Mouse (Mus musculus) thymus, adult 2 months (tissue): ENCODE data around the gene Vgll4. TPM values are rescaled to one million over a fixed set of nuclear protein-coding genes. Genes with fewer than 3 reads are reported as not detected.
A peak's percentile ranks its signal among the peaks of the same experiment; 100 is the strongest.
"Not testable (repeated sequence)": the region's sequence is repeated elsewhere in the genome, so short reads cannot be mapped to it uniquely, and the experiment has no call there.

Experiments
- DNase-seq: peaks from one replicate; pipeline ENCODE4 v3.0.0; 2021
- H3K27ac ChIP-seq: fragments of 200-500 bp; 2 replicates; pipeline ENCODE4 v1.5.1; 2012; ENCODE audit warnings: low read length, control low read depth; ENCODE audit not compliant: control insufficient read depth, insufficient read depth
- H3K27me3 ChIP-seq: fragments of 200-500 bp; 2 replicates; pipeline ENCODE4 v1.6.1; 2012; ENCODE audit warnings: mild to moderate bottlenecking, low read length, moderate library complexity, mixed read lengths; ENCODE audit not compliant: control insufficient read depth, insufficient read depth
- H3K36me3 ChIP-seq: fragments of 200-500 bp; 2 replicates; pipeline ENCODE4 v1.6.1; 2012; ENCODE audit warnings: mild to moderate bottlenecking, low read length, moderate library complexity; ENCODE audit not compliant: control insufficient read depth, insufficient read depth
- H3K4me1 ChIP-seq: fragments of 200-500 bp; replicated peaks from 2 replicates; pipeline ENCODE4 v1.6.1; 2012; ENCODE audit warnings: low read length; ENCODE audit not compliant: control insufficient read depth, insufficient read depth
- H3K4me3 ChIP-seq: fragments of 200-500 bp; 2 replicates; pipeline ENCODE4 v1.5.1; 2012; ENCODE audit warnings: mild to moderate bottlenecking, low read length, control low read depth, moderate library complexity; ENCODE audit not compliant: control insufficient read depth, insufficient read depth
- CTCF ChIP-seq: fragments of 200-500 bp; IDR thresholded peaks from 2 replicates; pipeline ENCODE4 v1.5.1; 2012; ENCODE audit warnings: mild to moderate bottlenecking, control low read depth, low read length, moderate library complexity, borderline replicate concordance; ENCODE audit not compliant: control insufficient read depth, poor library complexity, insufficient read depth; ENCODE audit errors: extremely low read depth
- POLR2A ChIP-seq: fragments of 200-500 bp; IDR thresholded peaks from 2 replicates; pipeline ENCODE4 v1.6.1; 2012; ENCODE audit warnings: mild to moderate bottlenecking, low read length, control low read depth, moderate library complexity; ENCODE audit not compliant: control insufficient read depth, poor library complexity, insufficient read depth; ENCODE audit errors: extremely low read depth
- WGBS: fragments of 180-500 bp; shearing (Covaris S2); methylation state at CpG from one replicate; pipeline ENCODE4 v1.1.7; 2018; 5-methylcytosine and 5-hydroxymethylcytosine counted together
- polyA plus RNA-seq: library from polyadenylated mRNA; depleted of rRNA; stranded (reverse); fragments of >200 nt; gene quantifications from 2 replicates; pipeline ENCODE4 v1.2.3, GENCODE M21; 2012

The Vgll4 gene
- polyA plus RNA-seq, 1 experiment = 107 TPM

GRCm38 (mm10) chr6:114929346-114929745 lies 40.4 kb downstream of the Vgll4 start:
- H3K4me3 ChIP-seq = no peak overlapping the region
- peak overlapping the region; percentile 17; the same call in 1 of the 2 replicates for H3K27ac ChIP-seq
- peaks cover 22% of the 10 kb centered on the region for H3K4me1 ChIP-seq
- TF ChIP-seq POLR2A (no peak), CTCF (no peak)
- no peaks in the 10 kb centered on the region for H3K36me3 ChIP-seq
- no peaks in the 10 kb centered on the region for H3K27me3 ChIP-seq
- no peak for DNase-seq

GRCm38 (mm10) chr6:114928462-114928861 lies 41.3 kb downstream of the Vgll4 start:
- peak; percentile 77 for DNase-seq
- WGBS = 10% methylated on average over 4 of the region's 4 CpGs
- Histone ChIP-seq H3K27me3 (no peaks in the 10 kb centered on the region), H3K36me3 (no peaks in the 10 kb centered on the region), H3K4me3 (no peak overlapping the region), H3K27ac (no peak overlapping the region), H3K4me1 (peaks cover 22% of the 10 kb centered on the region)
- peak; percentile 59; the same call in 1 of the 2 replicates for TF ChIP-seq CTCF
- TF ChIP-seq POLR2A = no peak

- TF ChIP-seq POLR2A (no peak), CTCF (no peak)
- DNase-seq = no peak
- WGBS = 90% methylated on average over 5 of the region's 5 CpGs
- peaks cover 22% of the 10 kb centered on the region for H3K4me1 ChIP-seq
- no peaks in the 10 kb centered on the region for H3K36me3 ChIP-seq
- H3K27ac ChIP-seq = no peak overlapping the region
- no peaks in the 10 kb centered on the region for H3K27me3 ChIP-seq
- H3K4me3 ChIP-seq = no peak overlapping the region
Measured at GRCm38 (mm10) chr6:114927400-114927799, 42.4 kb downstream of the Vgll4 start.

GRCm38 (mm10) chr6:114926369-114927157 lies 43.2 kb downstream of the Vgll4 start:
- DNase-seq = peak; percentile 70
- TF ChIP-seq POLR2A (no peak), CTCF (no peak)
- peaks cover 18% of the 10 kb centered on the region for H3K4me1 ChIP-seq
- no peaks in the 10 kb centered on the region for H3K36me3 ChIP-seq
- H3K27ac ChIP-seq = no peak overlapping the region
- H3K27me3 ChIP-seq = no peaks in the 10 kb centered on the region
- no peak overlapping the region for H3K4me3 ChIP-seq
- 17% methylated on average over 6 of the region's 6 CpGs for WGBS

GRCm38 (mm10) chr6:114925196-114925595 lies 44.6 kb downstream of the Vgll4 start:
- TF ChIP-seq POLR2A = no peak
- no peak for TF ChIP-seq CTCF
- no peak for DNase-seq
- H3K4me3 ChIP-seq = no peak overlapping the region
- no peak overlapping the region for H3K27ac ChIP-seq
- WGBS = 99% methylated on average over 4 of the region's 4 CpGs
- no peaks in the 10 kb centered on the region for H3K27me3 ChIP-seq
- H3K4me1 ChIP-seq = peaks cover 6% of the 10 kb centered on the region
- no peaks in the 10 kb centered on the region for H3K36me3 ChIP-seq

- not testable (repeated sequence) for H3K4me3 ChIP-seq, H3K27ac ChIP-seq, H3K27me3 ChIP-seq, H3K36me3 ChIP-seq
- WGBS = 79% methylated on average over 7 of the region's 7 CpGs
- H3K4me1 ChIP-seq = peaks cover 19% of the 10 kb centered on the region
- peak; percentile 52 for DNase-seq
Measured at GRCm38 (mm10) chr6:114922355-114923096, 47.3 kb downstream of the Vgll4 start.
